Mouse (Mus musculus): ENCODE data around the gene C130050O18Rik. TPM values are rescaled to one million over a fixed set of nuclear protein-coding genes. Genes with fewer than 3 reads are reported as not detected.

C130050O18Rik gene
- polyA plus RNA-seq, 1 experiment: 7.2 TPM

DNA sequence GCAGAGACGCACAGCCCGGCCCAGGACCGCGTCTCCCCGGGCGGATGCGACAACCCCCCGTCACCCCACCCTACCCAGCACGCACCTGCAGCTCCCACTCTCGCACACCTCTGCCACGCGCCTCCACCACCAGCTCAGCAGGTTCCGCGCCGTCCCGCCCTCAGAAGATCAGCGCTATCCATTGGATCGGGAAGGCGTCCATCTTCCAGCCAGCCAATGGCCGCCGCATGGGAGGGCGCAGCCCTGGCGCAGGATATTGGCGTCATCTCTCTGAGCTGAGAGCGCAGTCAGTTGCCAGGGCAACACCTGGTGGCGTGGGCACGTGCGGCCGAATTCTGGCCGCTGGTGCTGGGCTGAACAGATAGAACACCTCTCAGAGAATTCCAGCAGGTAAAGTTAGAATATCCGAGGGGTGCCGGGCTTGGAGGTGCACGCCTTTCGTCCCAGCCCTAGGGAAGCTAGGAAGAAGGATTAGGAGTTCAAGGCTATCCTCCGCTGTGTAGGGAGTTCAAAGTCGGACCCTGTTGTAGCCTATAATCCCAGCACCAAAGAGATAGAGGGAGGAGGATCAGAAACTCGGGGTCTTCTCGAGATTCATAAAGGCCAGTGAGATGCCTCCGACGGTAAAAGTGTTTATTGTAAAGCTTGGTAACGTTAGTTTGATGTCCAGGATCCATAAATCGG lies 55.4 kb downstream of the C130050O18Rik start, which contains the start of gene 3110082I17Rik:
Gene 3110082I17Rik (minus strand): TSS at position 144 of the 684 bp plus-strand sequence.
- peak; percentile 99 for DNase-seq
- TF ChIP-seq POLR2A (IDR thresholded peaks at IDR 0.05; ENCODE audit: borderline replicate concordance, extremely low read depth, low read depth, low read length) (no peak), CTCF (IDR thresholded peaks at IDR 0.05; ENCODE audit: insufficient read depth, low read length) (no peak)
- Histone ChIP-seq H3K4me3 (replicated peaks; ENCODE audit: extremely low read depth, low read depth, low read length) (peak within 1 kb of the TSS; percentile 78), H3K4me1 (ENCODE audit: control insufficient read depth, insufficient read depth, low read length) (no peaks in the 10 kb centered on the region; the same call in 1 of the 2 replicates)
- 4% methylated on average over 42 of the region's 42 CpGs for WGBS

- TF ChIP-seq POLR2A (IDR thresholded peaks at IDR 0.05; ENCODE audit: borderline replicate concordance, extremely low read depth, low read depth, low read length) (no peak), CTCF (IDR thresholded peaks at IDR 0.05; ENCODE audit: insufficient read depth, low read length) (no peak)
- H3K4me1 ChIP-seq (ENCODE audit: control insufficient read depth, insufficient read depth, low read length): no peaks in the 10 kb centered on the region
- H3K4me3 ChIP-seq (replicated peaks; ENCODE audit: extremely low read depth, low read depth, low read length): no peak overlapping the region
- DNase-seq: no peak
- 37% methylated on average over 4 of the region's 4 CpGs for WGBS
Observed at GRCm38 (mm10) chr5:139464874-139465273, 59.8 kb downstream of the C130050O18Rik start.

Other genes with a start within 250 kb of the C130050O18Rik start
- 48.5 and 57.9 TPM in 2 replicates for gene Sun1, start 204.6 kb upstream of the C130050O18Rik start, polyA plus RNA-seq (2012; rRNA removed)
- 105 and 162 TPM in 2 replicates for gene Get4, start 153.0 kb upstream of the C130050O18Rik start, polyA plus RNA-seq (2012; rRNA removed)
- 12.1 and 13.8 TPM in 2 replicates for gene Adap1, start 79.7 kb upstream of the C130050O18Rik start, polyA plus RNA-seq (2012; rRNA removed)
- 51.7 and 61.9 TPM in 2 replicates for gene Cox19, start 53.9 kb upstream of the C130050O18Rik start, polyA plus RNA-seq (2012; rRNA removed)
- 0.33 TPM in 1 of 2 replicates, not detected in the other for gene Cyp2w1, start 52.7 kb upstream of the C130050O18Rik start, polyA plus RNA-seq (2012; rRNA removed)
- 75.7 and 93.4 TPM in 2 replicates for gene Gpr146, start 27.6 kb upstream of the C130050O18Rik start, polyA plus RNA-seq (2012; rRNA removed)
- gene Gper1, start 17.9 kb downstream of the C130050O18Rik start, polyA plus RNA-seq (2012; rRNA removed): 2.7 and 3.3 TPM in 2 replicates
- gene 3110082I17Rik, start 55.2 kb downstream of the C130050O18Rik start, polyA plus RNA-seq (2012; rRNA removed): 12.2 and 14.0 TPM in 2 replicates
- gene Zfand2a, start 79.3 kb downstream of the C130050O18Rik start, polyA plus RNA-seq (2012; rRNA removed): 15.1 and 19.6 TPM in 2 replicates
- gene Uncx, start 138.2 kb downstream of the C130050O18Rik start, polyA plus RNA-seq (2012; rRNA removed): not detected in 2 replicates

Data from lung, adult 2 months (tissue).